Mouse (Mus musculus) bone marrow macrophage, adult 2 months (primary cell): ENCODE data around the gene Acot8.

ENCODE experiments used
- CTCF ChIP-seq: IDR thresholded peaks from 2 replicates; pipeline ENCODE4 v1.5.1; 2012; ENCODE audit warnings: low read depth, mild to moderate bottlenecking, low read length, moderate library complexity
- POLR2A ChIP-seq: IDR thresholded peaks from 2 replicates; pipeline ENCODE4 v1.6.1; 2012; ENCODE audit warnings: mild to moderate bottlenecking, low read depth, low read length, borderline replicate concordance

DNA sequence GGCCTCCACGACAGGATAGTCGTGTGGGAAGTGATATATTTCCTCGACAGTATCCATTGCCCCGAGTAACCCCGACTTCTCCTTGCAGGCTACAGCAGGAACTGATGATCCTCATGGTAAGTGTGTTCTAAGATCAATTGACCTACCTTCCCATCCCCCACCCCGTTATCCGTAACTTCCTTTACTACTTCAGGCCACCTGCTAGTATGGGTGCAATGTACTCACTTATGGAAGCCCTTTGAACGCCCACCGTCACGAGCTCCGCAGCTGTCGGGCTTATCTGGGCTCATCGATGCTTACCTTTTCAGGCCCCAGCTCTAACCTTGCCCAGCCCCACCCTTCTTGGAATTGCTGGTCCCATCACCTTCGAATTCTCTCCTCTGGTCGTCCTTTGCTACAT lies 34.4 kb downstream of the Acot8 start:
- no peak for TF ChIP-seq POLR2A
- no peak for TF ChIP-seq CTCF
